Mouse (Mus musculus) right cerebral cortex, postnatal 4 days (tissue): ENCODE measurements around the gene Gm9844.
A peak's percentile ranks its signal among the peaks of the same experiment; 100 is the strongest.
"Not testable (repeated sequence)": the region's sequence is repeated elsewhere in the genome, so short reads cannot be mapped to it uniquely, and the experiment has no call there.

Experiments used
- DNase-seq: peaks from one replicate; pipeline ENCODE4 v3.0.0-alpha.2; 2022

Gene Gm9844

GRCm38 (mm10) chr7:24869532-24870165 is 7.6 kb downstream of the Gm9844 start, which contains the start of the genes Lypd4 and Dmrtc2:
Gene Lypd4, minus strand, starts transcription at chr7:24869941.
Gene Dmrtc2, plus strand, starts transcription at chr7:24870057.
- no peak for DNase-seq

GRCm38 (mm10) chr7:24877588-24877987 is 15.6 kb downstream of the Gm9844 start:
- DNase-seq = no peak

- DNase-seq = no peak
These were observed 17.6 kb downstream of the Gm9844 start for GRCm38 (mm10) chr7:24879620-24880019.

GRCm38 (mm10) chr7:24882416-24883199 is 20.6 kb downstream of the Gm9844 start:
- no peak for DNase-seq

GRCm38 (mm10) chr7:24883896-24884692 is 22.1 kb downstream of the Gm9844 start, which contains the start of gene Rps19:
Gene Rps19, plus strand, starts transcription at chr7:24884371.
- DNase-seq = peak; percentile 98

- no peak for DNase-seq
These were observed 22.8 kb downstream of the Gm9844 start for GRCm38 (mm10) chr7:24884693-24885291.

GRCm38 (mm10) chr7:24885468-24886307 is 23.7 kb downstream of the Gm9844 start:
- no peak for DNase-seq

GRCm38 (mm10) chr7:24886308-24886633 is 24.3 kb downstream of the Gm9844 start:
- DNase-seq = no peak

- no peak for DNase-seq
These were observed 25.1 kb downstream of the Gm9844 start for GRCm38 (mm10) chr7:24887096-24887495.

GRCm38 (mm10) chr7:24889431-24890220 is 27.6 kb downstream of the Gm9844 start:
- DNase-seq = no peak

GRCm38 (mm10) chr7:24890281-24891216 is 28.5 kb downstream of the Gm9844 start:
- peak; percentile 67 for DNase-seq

- DNase-seq = no peak
These were observed 29.5 kb downstream of the Gm9844 start for GRCm38 (mm10) chr7:24891241-24892124.

GRCm38 (mm10) chr7:24892125-24892583 is 30.1 kb downstream of the Gm9844 start:
- DNase-seq = no peak

- not testable (repeated sequence) for DNase-seq
These were observed 33.7 kb downstream of the Gm9844 start for GRCm38 (mm10) chr7:24895749-24896148.

- no peak for DNase-seq
These were observed 34.3 kb downstream of the Gm9844 start for GRCm38 (mm10) chr7:24896269-24896668.

- DNase-seq = no peak
These were observed 35.2 kb downstream of the Gm9844 start, which contains the start of gene Cd79a for GRCm38 (mm10) chr7:24897224-24897623. Gene Cd79a, plus strand, starts transcription at chr7:24897381.

GRCm38 (mm10) chr7:24897959-24898358 is 35.9 kb downstream of the Gm9844 start:
- no peak for DNase-seq

GRCm38 (mm10) chr7:24901114-24901513 is 39.1 kb downstream of the Gm9844 start:
- no peak for DNase-seq

- DNase-seq = no peak
These were observed 39.8 kb downstream of the Gm9844 start for GRCm38 (mm10) chr7:24901842-24902241.
